ENCODE assay signal across 16 mouse cellular contexts in genomic region chr4:3053496-3054216, GRCm38 (mm10).
DNase-seq lines count a peak whose midpoint lies in the region; ATAC-seq and TF ChIP-seq lines count a peak whose summit lies in the region.
"Had no signal": no experiment of that assay in that cellular context is flagged by ENCODE, and none has a peak within 500 bp of the region (broad histone marks: within the 10 kb centered on the region; RNA-seq: fewer than 3 reads in every experiment).

No protein-coding gene starts in this region.

- H3K9ac ChIP-seq in midbrain, embryonic 11.5 days (ENCODE audit: low read length) = no peak overlapping the region
- no peak overlapping the region for H3K9ac ChIP-seq in midbrain, embryonic 16.5 days (ENCODE audit: low read depth, low read length)
- H3K9ac ChIP-seq: forebrain, embryonic 13.5 days; hindbrain, embryonic 13.5 days; limb, embryonic 12.5 days; liver, embryonic 14.5 days had no signal

- intact Hi-C loops in gastrocnemius, adult 2 months (cut with DNase I) = no loop called here

- ATAC-seq in midbrain, embryonic 11.5 days (ENCODE audit: low FRiP score) = no peak
- ATAC-seq in midbrain, embryonic 16.5 days = no peak
- no peak for ATAC-seq in G1E (ENCODE audit: extremely low read depth, insufficient number of reproducible peaks, low FRiP score, poor library complexity, severe bottlenecking)

- H3K9me3 ChIP-seq in midbrain, embryonic 11.5 days (ENCODE audit: control insufficient read depth, low read length) = peaks cover 69% of the 10 kb centered on the region
- peaks cover 68% of the 10 kb centered on the region for H3K9me3 ChIP-seq in midbrain, embryonic 16.5 days (replicated peaks; ENCODE audit: control insufficient read depth, low read length, poor library complexity, severe bottlenecking)
- peaks cover 71% of the 10 kb centered on the region for H3K9me3 ChIP-seq in G1E (replicated peaks)

- TF ChIP-seq CTCF in gastrocnemius, adult 2 months (IDR thresholded peaks at IDR 0.05) = no peak
- TF ChIP-seq CTCF in G1E (IDR thresholded peaks at IDR 0.05; ENCODE audit: low read depth, low read length) = no peak

- peak; percentile 4 for DNase-seq in gastrocnemius, adult 2 months
- no peak for DNase-seq in gastrocnemius, postnatal 10 days
- DNase-seq in kidney, adult 18-20 months = peak; percentile 1
- DNase-seq in kidney, postnatal 25 days = no peak
- DNase-seq in midbrain, embryonic 11.5 days (ENCODE audit: low spot score, missing footprints) = peak; percentile 14
- no peak for DNase-seq in G1E (ENCODE audit: low spot score)
- DNase-seq in retina, embryonic 14.5 days (ENCODE audit: low spot score) = no peak
- DNase-seq: adrenal gland, postnatal 36 days; cerebellum, adult 8-10 months; kidney, adult 9 months had no signal

- H3K36me3 ChIP-seq in midbrain, embryonic 11.5 days (ENCODE audit: control insufficient read depth, insufficient read depth, low read length) = no peaks in the 10 kb centered on the region
- H3K36me3 ChIP-seq in midbrain, embryonic 16.5 days (ENCODE audit: control insufficient read depth, insufficient read depth, low read length) = no peaks in the 10 kb centered on the region
- no peaks in the 10 kb centered on the region for H3K36me3 ChIP-seq in G1E (replicated peaks)
- H3K36me3 ChIP-seq: limb, embryonic 12.5 days had no signal

- H3K27ac ChIP-seq in gastrocnemius, adult 2 months = no peak overlapping the region
- no peak overlapping the region for H3K27ac ChIP-seq in midbrain, embryonic 11.5 days (ENCODE audit: low read depth, low read length)
- H3K27ac ChIP-seq in midbrain, embryonic 16.5 days (ENCODE audit: low read length) = no peak overlapping the region
- H3K27ac ChIP-seq: forebrain, embryonic 13.5 days; hindbrain, embryonic 13.5 days; limb, embryonic 12.5 days; liver, embryonic 14.5 days had no signal

- H3K4me2 ChIP-seq in midbrain, embryonic 11.5 days = no peak overlapping the region
- no peak overlapping the region for H3K4me2 ChIP-seq in midbrain, embryonic 16.5 days (ENCODE audit: low read length)
- H3K4me2 ChIP-seq: forebrain, embryonic 13.5 days; hindbrain, embryonic 13.5 days; limb, embryonic 12.5 days had no signal

- H3K4me3 ChIP-seq in gastrocnemius, adult 2 months = no peak overlapping the region
- H3K4me3 ChIP-seq in midbrain, embryonic 11.5 days (ENCODE audit: low read depth, low read length) = no peak overlapping the region
- no peak overlapping the region for H3K4me3 ChIP-seq in midbrain, embryonic 16.5 days (ENCODE audit: low read depth, low read length)
- H3K4me3 ChIP-seq in G1E (ENCODE audit: low read depth, low read length) = peak overlapping the region; percentile 7; the same call in 1 of the 2 replicates
- H3K4me3 ChIP-seq: forebrain, embryonic 13.5 days; hindbrain, embryonic 13.5 days; limb, embryonic 12.5 days had no signal

- H3K4me1 ChIP-seq in midbrain, embryonic 11.5 days (ENCODE audit: control insufficient read depth, insufficient read depth, low read length) = no peaks in the 10 kb centered on the region
- H3K4me1 ChIP-seq in midbrain, embryonic 16.5 days (ENCODE audit: control insufficient read depth, insufficient read depth, low read length) = no peaks in the 10 kb centered on the region
- no peaks in the 10 kb centered on the region; the same call in 1 of the 2 replicates for H3K4me1 ChIP-seq in G1E (ENCODE audit: insufficient read depth, low read depth, low read length)
- H3K4me1 ChIP-seq: forebrain, embryonic 13.5 days; hindbrain, embryonic 13.5 days; limb, embryonic 12.5 days had no signal

- 86% methylated on average over 2 of the region's 2 CpGs for WGBS in midbrain, embryonic 11.5 days
- WGBS in midbrain, embryonic 16.5 days = 94% methylated on average over 2 of the region's 2 CpGs

- no peaks in the 10 kb centered on the region for H3K27me3 ChIP-seq in midbrain, embryonic 11.5 days (ENCODE audit: control insufficient read depth, insufficient read depth, low read length)
- no peaks in the 10 kb centered on the region for H3K27me3 ChIP-seq in midbrain, embryonic 16.5 days (ENCODE audit: control insufficient read depth, insufficient read depth, low read depth, low read length)
- no peaks in the 10 kb centered on the region for H3K27me3 ChIP-seq in G1E (ENCODE audit: insufficient read depth, low read length)
- H3K27me3 ChIP-seq: CH12.LX; forebrain, embryonic 13.5 days; hindbrain, embryonic 13.5 days; limb, embryonic 12.5 days had no signal

Comparison
In these comparisons a context has a peak if more than half of its experiments do, and no peak if none do; other contexts are left out.
1. DNase-seq: peak in gastrocnemius, adult 2 months (single experiment), kidney, adult 18-20 months (single experiment) and midbrain, embryonic 11.5 days (single experiment); none in gastrocnemius, postnatal 10 days (single experiment), kidney, postnatal 25 days (0 of 2), G1E (single experiment) and retina, embryonic 14.5 days (single experiment).